Mouse (Mus musculus): Measurements from ENCODE around the gene Gfod2. TPM values are rescaled to one million over a fixed set of nuclear protein-coding genes. Genes with fewer than 3 reads are reported as not detected.
A peak's percentile ranks its signal among the peaks of the same experiment; 100 is the strongest.

Gene Gfod2
- polyA plus RNA-seq, 1 experiment from 2014 or later = 22.4 TPM

DNA sequence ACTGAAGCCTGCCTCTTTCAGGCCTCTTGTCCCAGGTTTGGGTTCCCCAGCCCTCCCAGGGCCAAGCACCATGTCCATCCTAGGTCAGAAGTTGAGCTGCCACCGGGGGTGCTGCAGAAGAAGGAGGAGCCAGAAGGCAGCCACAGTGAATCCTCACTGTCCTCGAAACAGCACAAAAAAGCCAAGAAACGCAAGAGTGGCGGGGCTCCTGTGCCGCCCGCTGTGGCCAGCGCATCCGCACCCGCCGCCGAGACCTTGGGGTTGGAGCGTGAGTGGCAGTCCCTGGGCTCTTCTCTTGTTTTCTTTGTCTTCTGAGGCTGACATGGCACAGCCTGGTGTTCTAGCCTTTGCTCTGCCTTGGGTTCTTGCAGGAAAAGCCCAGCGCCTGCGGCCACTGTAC lies 49.1 kb downstream of the Gfod2 start:
- H3K27ac ChIP-seq (ENCODE audit: low read length) = no peak overlapping the region
- H3K9ac ChIP-seq (ENCODE audit: low read length) = no peak overlapping the region
- no peak overlapping the region for H3K4me2 ChIP-seq (ENCODE audit: low read depth, low read length)
- H3K4me1 ChIP-seq (replicated peaks; ENCODE audit: control insufficient read depth, insufficient read depth, low read length) = peaks cover 7% of the 10 kb centered on the region
- no peaks in the 10 kb centered on the region for H3K27me3 ChIP-seq (ENCODE audit: control insufficient read depth, insufficient read depth, low read depth, low read length)
- no peak for ATAC-seq (ENCODE audit: low read depth)
- 70% methylated on average over 14 of the region's 14 CpGs for WGBS
- no peaks in the 10 kb centered on the region for H3K36me3 ChIP-seq (ENCODE audit: control insufficient read depth, insufficient read depth, low read length)
- no peaks in the 10 kb centered on the region for H3K9me3 ChIP-seq (ENCODE audit: control insufficient read depth, low read length)
- H3K4me3 ChIP-seq (ENCODE audit: low read length) = no peak overlapping the region

DNA sequence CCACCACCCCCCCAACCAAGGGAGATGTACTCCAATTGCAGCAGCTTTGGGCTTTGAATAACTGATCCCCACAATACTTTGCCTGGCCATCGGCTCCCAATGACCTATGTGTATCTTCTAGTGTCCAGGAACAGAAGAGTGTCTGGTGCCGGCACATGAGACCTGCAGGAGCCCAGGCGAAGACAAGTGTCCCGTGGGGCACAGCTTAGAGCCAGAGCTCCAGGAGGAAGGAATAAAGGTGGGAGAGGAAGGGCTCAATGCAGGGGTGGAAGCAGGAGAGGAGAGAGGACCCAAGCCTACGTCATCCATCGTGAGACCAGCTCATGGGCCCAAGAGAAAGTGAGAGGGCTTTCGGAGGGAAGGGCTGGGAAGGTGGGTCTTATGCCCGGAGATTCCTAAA lies 49.8 kb downstream of the Gfod2 start:
- Histone ChIP-seq H3K27ac (ENCODE audit: low read length) (no peak overlapping the region), H3K4me3 (ENCODE audit: low read length) (no peak overlapping the region), H3K36me3 (ENCODE audit: control insufficient read depth, insufficient read depth, low read length) (peaks cover 4% of the 10 kb centered on the region; the same call in 1 of the 2 replicates), H3K4me2 (ENCODE audit: low read depth, low read length) (no peak overlapping the region), H3K4me1 (replicated peaks; ENCODE audit: control insufficient read depth, insufficient read depth, low read length) (peaks cover 7% of the 10 kb centered on the region), H3K9me3 (ENCODE audit: control insufficient read depth, low read length) (no peaks in the 10 kb centered on the region), H3K27me3 (ENCODE audit: control insufficient read depth, insufficient read depth, low read depth, low read length) (no peaks in the 10 kb centered on the region), H3K9ac (ENCODE audit: low read length) (no peak overlapping the region)
- WGBS = 88% methylated on average over 8 of the region's 8 CpGs
- no peak for ATAC-seq (ENCODE audit: low read depth)

DNA sequence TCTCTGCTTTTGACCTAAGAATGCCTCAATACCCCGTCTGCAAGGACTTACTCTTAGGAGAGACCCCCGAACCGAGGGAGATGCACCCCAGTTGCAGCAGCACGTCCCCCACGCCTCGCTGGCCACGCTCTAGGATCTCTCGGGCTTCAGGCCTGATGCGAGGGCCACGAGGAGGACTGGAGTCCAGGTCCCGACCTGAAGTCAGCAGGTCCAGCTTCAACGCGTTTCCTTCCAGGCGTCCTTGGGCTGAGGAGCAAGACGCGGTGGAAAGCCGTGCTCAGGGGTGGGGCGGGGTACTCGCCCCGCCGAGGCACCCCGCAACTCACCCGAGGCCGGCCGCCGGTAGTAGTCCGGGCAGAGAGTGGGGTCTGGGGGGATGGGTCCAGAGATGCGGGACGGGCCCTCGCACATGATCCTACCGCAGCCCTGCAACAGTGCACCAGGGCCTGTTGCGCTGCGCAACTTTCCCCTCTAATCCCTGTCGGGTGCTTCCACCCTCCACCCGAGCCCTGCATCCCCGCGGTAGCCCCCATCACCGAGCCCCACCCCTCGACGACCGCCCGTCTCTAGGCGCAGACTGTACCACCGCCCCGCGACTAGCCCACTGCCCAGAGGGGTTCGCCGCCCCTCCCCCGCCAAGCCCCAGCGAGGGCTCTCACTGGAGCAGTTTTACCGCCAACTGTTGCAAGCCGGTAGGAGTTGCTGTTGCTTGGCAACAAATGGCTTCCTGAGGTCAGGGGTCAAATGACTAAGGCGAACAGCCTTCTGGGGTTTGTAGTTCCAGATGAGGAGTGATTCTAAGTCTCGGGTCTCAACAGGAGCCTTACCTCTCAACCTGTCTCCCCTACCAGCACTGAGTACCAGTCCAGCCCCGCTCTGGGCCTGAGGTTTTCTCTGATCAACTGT lies 50.7 kb downstream of the Gfod2 start, which contains the start of the genes 4933405L10Rik and Enkd1:
Gene 4933405L10Rik (plus strand): TSS at position 158 of the 906 bp plus-strand sequence.
Gene Enkd1 (minus strand): TSS at position 713 of the 906 bp plus-strand sequence.
- peaks cover 4% of the 10 kb centered on the region; the same call in 1 of the 2 replicates for H3K36me3 ChIP-seq (ENCODE audit: control insufficient read depth, insufficient read depth, low read length)
- H3K9me3 ChIP-seq (ENCODE audit: control insufficient read depth, low read length) = no peaks in the 10 kb centered on the region
- peak within 1 kb of the TSS; percentile 77 for H3K9ac ChIP-seq (ENCODE audit: low read length)
- WGBS = under 1% methylated on average over 51 of the region's 55 CpGs
- H3K4me1 ChIP-seq (replicated peaks; ENCODE audit: control insufficient read depth, insufficient read depth, low read length) = peaks cover 7% of the 10 kb centered on the region
- H3K27me3 ChIP-seq (ENCODE audit: control insufficient read depth, insufficient read depth, low read depth, low read length) = no peaks in the 10 kb centered on the region
- H3K4me2 ChIP-seq (ENCODE audit: low read depth, low read length) = peak within 1 kb of the TSS; percentile 98
- H3K27ac ChIP-seq (ENCODE audit: low read length) = no peak within 1 kb of the TSS
- peak; percentile 87 for ATAC-seq (ENCODE audit: low read depth)
- peak within 1 kb of the TSS; percentile 85 for H3K4me3 ChIP-seq (ENCODE audit: low read length)

DNA sequence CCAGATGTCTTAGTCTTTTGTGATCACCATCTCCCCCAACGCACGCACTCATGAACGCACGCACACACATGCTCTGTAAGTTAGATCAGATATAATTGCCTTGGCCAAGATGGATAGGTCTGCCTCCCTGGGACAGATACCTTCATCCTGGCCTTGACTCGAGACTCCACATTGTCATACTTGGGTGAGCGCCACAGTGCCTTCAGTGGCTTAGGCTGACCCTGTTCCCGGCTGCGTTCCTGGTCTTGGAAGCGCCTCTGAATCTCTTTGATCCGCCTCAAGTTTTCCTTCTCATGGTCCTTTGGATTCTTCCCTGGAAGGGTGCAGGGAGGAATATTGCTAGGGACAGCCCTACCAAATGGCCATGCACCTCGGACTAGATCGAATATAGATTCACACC lies 52.0 kb downstream of the Gfod2 start:
- no peak overlapping the region for H3K27ac ChIP-seq (ENCODE audit: low read length)
- H3K27me3 ChIP-seq (ENCODE audit: control insufficient read depth, insufficient read depth, low read depth, low read length) = no peaks in the 10 kb centered on the region
- peaks cover 13% of the 10 kb centered on the region for H3K4me1 ChIP-seq (replicated peaks; ENCODE audit: control insufficient read depth, insufficient read depth, low read length)
- WGBS = 76% methylated on average over 12 of the region's 12 CpGs
- peaks cover 4% of the 10 kb centered on the region; the same call in 1 of the 2 replicates for H3K36me3 ChIP-seq (ENCODE audit: control insufficient read depth, insufficient read depth, low read length)
- H3K9ac ChIP-seq (ENCODE audit: low read length) = no peak overlapping the region
- H3K9me3 ChIP-seq (ENCODE audit: control insufficient read depth, low read length) = no peaks in the 10 kb centered on the region
- ATAC-seq (ENCODE audit: low read depth) = no peak
- H3K4me3 ChIP-seq (ENCODE audit: low read length) = no peak overlapping the region
- H3K4me2 ChIP-seq (ENCODE audit: low read depth, low read length) = no peak overlapping the region

DNA sequence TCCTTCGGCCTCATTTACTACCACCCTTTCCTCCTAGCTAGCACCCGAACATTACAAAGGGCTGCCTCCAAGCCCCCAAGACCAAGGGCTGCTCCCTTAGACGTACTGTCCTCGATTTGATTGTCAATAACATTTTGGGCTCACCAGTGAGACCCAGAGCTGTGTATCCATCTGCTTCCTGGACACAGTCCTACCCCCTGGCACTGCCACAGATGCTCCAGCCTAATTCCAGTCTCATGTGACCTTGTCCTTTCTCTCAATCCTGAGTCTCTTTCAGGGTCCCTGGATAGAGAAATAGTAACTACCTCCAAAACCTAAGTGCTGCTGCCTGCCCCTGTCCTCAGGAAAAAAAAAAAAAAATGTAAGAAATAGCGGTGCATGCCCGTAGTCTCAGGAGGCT lies 53.5 kb downstream of the Gfod2 start:
- peaks cover 18% of the 10 kb centered on the region for H3K4me1 ChIP-seq (replicated peaks; ENCODE audit: control insufficient read depth, insufficient read depth, low read length)
- no peaks in the 10 kb centered on the region for H3K27me3 ChIP-seq (ENCODE audit: control insufficient read depth, insufficient read depth, low read depth, low read length)
- H3K9ac ChIP-seq (ENCODE audit: low read length) = no peak overlapping the region
- 86% methylated on average over 6 of the region's 6 CpGs for whole genome bisulfite sequencing
- H3K27ac ChIP-seq (ENCODE audit: low read length) = no peak overlapping the region
- H3K4me2 ChIP-seq (ENCODE audit: low read depth, low read length) = no peak overlapping the region
- ATAC-seq (ENCODE audit: low read depth) = no peak
- H3K36me3 ChIP-seq (ENCODE audit: control insufficient read depth, insufficient read depth, low read length) = peaks cover 4% of the 10 kb centered on the region; the same call in 1 of the 2 replicates
- no peaks in the 10 kb centered on the region for H3K9me3 ChIP-seq (ENCODE audit: control insufficient read depth, low read length)
- no peak overlapping the region for H3K4me3 ChIP-seq (ENCODE audit: low read length)

DNA sequence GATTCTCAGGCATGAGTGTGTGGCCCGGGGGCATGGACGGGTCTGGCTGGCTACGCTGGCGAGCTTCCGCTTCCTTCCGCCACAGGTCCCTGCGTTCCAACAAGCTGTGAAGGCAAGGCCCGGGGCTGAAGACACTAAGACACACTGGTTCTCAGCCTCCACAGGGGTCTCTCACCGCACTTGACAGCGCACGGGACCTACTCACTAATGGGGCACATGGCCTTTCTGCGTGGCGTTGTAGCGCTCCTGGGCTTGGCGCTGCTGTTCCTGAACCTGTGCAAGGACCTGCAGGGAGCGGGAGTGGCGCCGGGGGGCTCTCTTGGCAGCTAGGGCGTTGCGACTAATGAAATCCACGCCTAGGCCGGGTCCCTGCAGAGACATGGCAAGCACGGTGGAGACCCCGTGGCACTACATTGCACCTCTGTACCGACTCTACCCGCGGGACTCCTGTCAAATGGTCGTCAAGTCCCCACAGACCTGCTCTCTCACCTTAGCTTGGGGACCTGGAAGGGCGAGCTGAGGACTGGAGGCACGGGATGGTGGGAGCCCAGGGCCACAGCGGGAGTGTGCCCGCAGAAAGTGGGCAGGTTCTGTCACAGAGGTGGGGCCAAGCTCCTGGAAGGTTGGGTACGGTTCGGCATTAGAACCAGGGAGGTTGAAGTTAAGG lies 54.2 kb downstream of the Gfod2 start:
- ATAC-seq (ENCODE audit: low read depth) = no peak
- no peaks in the 10 kb centered on the region for H3K9me3 ChIP-seq (ENCODE audit: control insufficient read depth, low read length)
- no peaks in the 10 kb centered on the region for H3K27me3 ChIP-seq (ENCODE audit: control insufficient read depth, insufficient read depth, low read depth, low read length)
- no peak overlapping the region for H3K4me2 ChIP-seq (ENCODE audit: low read depth, low read length)
- WGBS = 91% methylated on average over 34 of the region's 34 CpGs
- H3K4me3 ChIP-seq (ENCODE audit: low read length) = no peak overlapping the region
- H3K27ac ChIP-seq (ENCODE audit: low read length) = no peak overlapping the region
- H3K4me1 ChIP-seq (replicated peaks; ENCODE audit: control insufficient read depth, insufficient read depth, low read length) = peaks cover 23% of the 10 kb centered on the region
- H3K36me3 ChIP-seq (ENCODE audit: control insufficient read depth, insufficient read depth, low read length) = peaks cover 4% of the 10 kb centered on the region; the same call in 1 of the 2 replicates
- H3K9ac ChIP-seq (ENCODE audit: low read length) = no peak overlapping the region

DNA sequence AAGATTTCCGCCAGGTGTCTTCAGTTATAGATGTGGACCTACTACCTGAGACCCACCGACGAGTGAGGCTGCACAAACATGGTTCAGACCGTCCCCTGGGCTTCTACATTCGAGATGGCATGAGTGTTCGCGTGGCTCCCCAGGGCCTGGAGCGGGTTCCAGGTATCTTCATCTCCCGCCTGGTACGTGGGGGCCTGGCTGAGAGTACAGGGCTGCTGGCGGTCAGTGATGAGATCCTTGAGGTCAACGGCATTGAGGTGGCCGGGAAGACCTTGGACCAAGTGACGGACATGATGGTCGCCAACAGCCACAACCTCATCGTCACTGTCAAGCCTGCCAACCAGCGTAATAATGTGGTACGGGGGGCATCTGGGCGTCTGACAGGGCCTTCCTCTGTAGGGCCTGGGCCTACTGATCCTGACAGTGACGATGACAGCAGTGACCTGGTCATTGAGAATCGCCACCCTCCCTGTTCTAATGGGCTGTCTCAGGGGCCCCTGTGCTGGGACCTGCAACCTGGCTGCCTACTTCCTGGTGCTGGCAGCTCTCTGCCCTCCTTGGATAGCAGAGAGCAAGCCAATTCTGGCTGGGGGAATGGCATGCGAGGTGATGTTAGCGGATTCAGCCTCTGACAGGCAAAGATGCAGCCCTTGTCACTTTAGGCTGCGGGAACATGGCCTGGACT lies 55.6 kb downstream of the Gfod2 start:
- WGBS = 88% methylated on average over 24 of the region's 24 CpGs
- no peaks in the 10 kb centered on the region for H3K27me3 ChIP-seq (ENCODE audit: control insufficient read depth, insufficient read depth, low read depth, low read length)
- no peak overlapping the region for H3K9ac ChIP-seq (ENCODE audit: low read length)
- H3K9me3 ChIP-seq (ENCODE audit: control insufficient read depth, low read length) = no peaks in the 10 kb centered on the region
- no peak overlapping the region for H3K4me2 ChIP-seq (ENCODE audit: low read depth, low read length)
- peaks cover 23% of the 10 kb centered on the region for H3K4me1 ChIP-seq (replicated peaks; ENCODE audit: control insufficient read depth, insufficient read depth, low read length)
- no peak overlapping the region for H3K4me3 ChIP-seq (ENCODE audit: low read length)
- H3K36me3 ChIP-seq (ENCODE audit: control insufficient read depth, insufficient read depth, low read length) = peaks cover 8% of the 10 kb centered on the region
- H3K27ac ChIP-seq (ENCODE audit: low read length) = no peak overlapping the region
- ATAC-seq (ENCODE audit: low read depth) = no peak

DNA sequence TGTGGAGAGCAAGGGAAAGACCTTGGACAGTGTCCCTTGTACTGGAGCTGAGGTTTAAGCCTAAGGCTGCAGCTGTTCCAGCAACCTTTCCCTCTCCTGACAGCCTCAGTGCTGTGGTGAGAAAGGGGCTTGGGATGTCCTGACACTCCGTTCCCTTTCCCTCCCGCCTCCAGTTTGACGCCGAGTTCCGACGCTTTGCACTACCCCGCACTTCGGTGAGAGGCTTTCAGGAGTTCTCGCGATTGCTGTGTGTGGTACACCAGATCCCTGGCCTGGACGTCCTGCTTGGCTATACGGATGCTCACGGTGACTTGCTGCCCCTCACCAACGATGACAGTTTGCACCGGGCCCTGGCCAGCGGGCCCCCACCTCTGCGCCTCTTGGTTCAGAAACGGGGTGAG lies 56.5 kb downstream of the Gfod2 start:
- peaks cover 18% of the 10 kb centered on the region for H3K4me1 ChIP-seq (replicated peaks; ENCODE audit: control insufficient read depth, insufficient read depth, low read length)
- ATAC-seq (ENCODE audit: low read depth) = no peak
- H3K27ac ChIP-seq (ENCODE audit: low read length) = peak overlapping the region; percentile 33
- peaks cover 11% of the 10 kb centered on the region for H3K36me3 ChIP-seq (ENCODE audit: control insufficient read depth, insufficient read depth, low read length)
- peak overlapping the region; percentile 77 for H3K9ac ChIP-seq (ENCODE audit: low read length)
- no peaks in the 10 kb centered on the region for H3K27me3 ChIP-seq (ENCODE audit: control insufficient read depth, insufficient read depth, low read depth, low read length)
- no peaks in the 10 kb centered on the region for H3K9me3 ChIP-seq (ENCODE audit: control insufficient read depth, low read length)
- H3K4me2 ChIP-seq (ENCODE audit: low read depth, low read length) = peak overlapping the region; percentile 93
- WGBS = 36% methylated on average over 18 of the region's 18 CpGs
- peak overlapping the region; percentile 83 for H3K4me3 ChIP-seq (ENCODE audit: low read length)
